Mouse (Mus musculus) adrenal gland, postnatal 4 days (tissue): ENCODE data around the gene Wdr53. TPM values are rescaled to one million over a fixed set of nuclear protein-coding genes. Genes with fewer than 3 reads are reported as not detected.
A peak's percentile ranks its signal among the peaks of the same experiment; 100 is the strongest.
"Not testable (repeated sequence)": the region's sequence is repeated elsewhere in the genome, so short reads cannot be mapped to it uniquely, and the experiment has no call there.

Source experiments
- DNase-seq, 2 experiments: peaks; one replicate each; pipeline ENCODE4 v3.0.0; 2021 to 2022; ENCODE audit warnings: low spot score in 2 of 2, mixed read lengths in 2 of 2
- microRNA-seq: library from miRNA; unstranded; fragments of <30 nt; microRNA quantifications from one replicate; pipeline ENCODE4 v1.2.0, GENCODE M21; 2021
- total RNA-seq, 2 experiments: library from RNA; stranded (reverse); gene quantifications; 2 replicates each; pipeline ENCODE4 v1.2.3; 2021

The Wdr53 gene
- total RNA-seq, 2 experiments from 2014 or later, result 16.5 to 17.9 TPM

DNA sequence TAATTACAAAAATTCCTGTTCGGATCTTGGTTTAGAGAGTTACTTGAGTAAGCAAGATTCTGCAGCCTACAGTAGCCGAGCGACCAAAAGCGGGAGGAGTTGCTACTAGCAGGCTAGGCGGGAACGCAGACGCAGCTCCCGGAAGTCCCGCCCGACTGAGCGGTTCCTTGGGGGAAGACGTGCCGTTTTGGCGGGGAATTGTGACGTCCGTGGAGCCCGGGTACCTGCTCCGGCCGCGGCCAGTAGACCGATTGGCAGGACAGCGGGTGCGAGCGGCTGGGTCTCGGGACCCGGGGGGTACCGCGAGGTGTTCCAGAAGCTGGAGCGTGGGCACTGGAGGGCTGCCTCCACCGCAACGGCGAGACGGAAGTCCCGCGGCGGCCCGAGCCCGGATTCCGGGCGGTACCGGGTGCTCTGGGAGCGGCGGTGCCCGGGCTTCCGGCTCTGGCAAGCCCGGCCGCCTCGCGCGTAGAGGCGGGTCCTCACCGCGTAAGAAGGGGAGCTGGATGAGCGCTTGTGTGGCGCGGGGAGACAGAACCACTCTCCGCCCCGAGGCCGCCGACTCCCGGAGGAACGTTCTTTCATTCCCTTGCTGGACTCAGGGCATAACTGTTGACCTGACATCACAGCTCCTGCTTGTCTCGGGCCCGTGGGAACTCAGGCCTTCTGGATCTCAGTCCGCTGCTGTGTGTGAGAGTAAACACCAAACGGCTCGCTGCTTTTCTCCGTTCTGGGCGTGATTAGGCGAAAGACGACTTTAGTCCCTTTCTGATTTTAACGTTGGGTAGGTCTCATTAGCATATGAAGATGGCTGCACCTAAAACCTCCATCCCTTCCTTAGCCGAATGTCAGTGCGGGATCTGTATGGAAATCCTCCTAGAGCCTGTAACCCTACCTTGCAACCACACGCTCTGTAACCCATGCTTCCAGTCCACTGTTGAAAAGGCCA, 30.6 kb downstream of the Wdr53 start, which contains the start of gene Rnf168:
Gene Rnf168, plus strand, starts transcription at position 152 of the 949 bp plus-strand sequence.
- peak; percentile 73 to 85 for DNase-seq

DNA sequence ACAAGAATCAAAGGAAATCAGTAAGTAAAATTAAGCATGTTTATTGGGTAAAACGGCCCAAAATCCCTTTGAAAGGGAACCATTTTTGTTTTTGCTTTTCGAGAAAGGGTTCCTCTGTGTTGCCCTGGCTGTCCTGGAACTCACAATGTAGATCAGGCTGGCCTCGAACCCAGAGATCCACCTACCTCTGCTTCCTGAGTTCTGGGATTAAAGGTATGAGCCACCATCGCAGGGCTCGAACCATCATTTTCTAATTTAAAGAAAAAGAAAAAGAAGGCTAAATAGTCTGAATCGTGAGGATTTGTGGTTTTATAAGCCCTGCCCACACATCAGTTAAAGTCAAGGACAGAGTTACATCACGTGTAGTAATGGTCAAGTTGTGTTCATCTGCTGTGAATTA, 31.4 kb downstream of the Wdr53 start:
- no peak for DNase-seq

DNA sequence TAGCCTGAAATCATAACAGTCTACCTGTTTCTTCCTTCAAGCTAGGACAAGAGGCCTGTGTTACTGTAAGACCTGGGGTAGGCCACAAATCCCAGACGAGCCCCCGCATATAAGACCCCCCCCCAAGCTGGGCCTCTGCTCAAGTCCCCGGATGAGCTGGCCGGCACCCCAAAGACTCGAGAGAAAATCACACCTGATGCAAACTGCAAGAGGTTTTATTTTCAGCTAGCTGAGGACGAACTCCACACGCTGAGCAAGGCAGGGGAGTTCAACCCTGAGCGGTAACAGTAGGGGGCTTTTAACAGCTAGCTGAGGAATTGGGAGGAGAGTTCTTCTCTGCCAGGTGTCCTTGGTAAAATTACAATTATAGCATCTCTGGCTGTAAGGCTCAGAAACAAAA, 33.2 kb downstream of the Wdr53 start:
- no peak for DNase-seq

DNA sequence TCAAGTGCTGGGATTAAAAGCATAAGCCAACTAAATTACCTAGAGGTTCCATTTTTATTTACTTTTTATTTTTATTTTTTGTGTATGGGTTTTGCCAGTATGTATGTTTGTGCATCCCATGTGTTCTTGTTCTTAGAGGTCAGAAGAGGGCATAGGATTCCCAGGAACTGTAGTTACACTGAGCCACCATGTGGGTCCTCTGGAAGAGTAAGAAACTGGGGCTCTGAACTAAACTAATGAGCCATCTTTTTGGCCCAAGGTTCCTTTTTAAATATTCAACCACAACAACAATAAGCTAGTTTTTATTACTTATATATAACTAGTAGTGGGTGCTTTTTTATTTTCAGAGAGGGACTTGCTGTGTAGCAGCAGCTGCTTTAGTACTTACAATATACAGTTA, 35.6 kb downstream of the Wdr53 start:
- DNase-seq, result no peak

DNA sequence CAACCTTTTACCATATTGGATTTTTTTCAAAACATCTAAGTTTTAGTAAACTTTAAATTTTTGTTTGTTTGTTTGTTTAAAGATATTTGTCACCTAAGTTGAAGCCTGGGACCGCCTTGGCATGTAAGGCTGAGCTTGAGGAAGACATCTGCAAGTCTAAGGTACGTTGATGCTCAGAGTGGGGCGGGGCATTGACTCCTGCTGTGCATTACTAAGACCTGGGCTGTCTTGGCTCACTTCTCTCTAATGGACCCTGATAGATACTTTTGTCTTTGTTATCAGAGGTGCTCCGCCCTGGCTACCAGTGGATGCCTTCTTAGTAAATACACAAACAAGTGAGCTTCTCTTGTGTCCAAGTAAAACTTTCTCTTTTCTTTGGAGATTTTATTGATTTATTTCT, 44.8 kb downstream of the Wdr53 start:
- no peak for DNase-seq

DNA sequence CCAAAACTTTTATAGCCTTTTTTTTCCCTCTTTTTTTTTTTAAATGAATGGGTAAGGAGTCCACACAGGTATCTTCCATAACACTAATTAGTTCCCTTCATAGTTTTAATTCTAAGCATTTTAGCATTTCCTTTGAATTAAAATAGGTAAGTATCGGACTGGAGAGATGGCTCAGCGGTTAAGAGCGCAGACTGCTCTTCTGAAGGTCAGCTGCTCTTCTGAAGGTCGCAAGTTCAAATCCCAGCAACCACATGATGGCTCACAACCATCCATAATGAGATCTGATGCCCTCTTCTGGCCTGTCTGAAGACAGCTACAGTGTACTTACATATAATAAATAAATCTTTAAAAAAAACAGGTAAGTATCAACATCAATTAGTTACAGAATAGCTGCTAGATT, 52.6 kb downstream of the Wdr53 start:
- DNase-seq, result not testable (repeated sequence)

DNA sequence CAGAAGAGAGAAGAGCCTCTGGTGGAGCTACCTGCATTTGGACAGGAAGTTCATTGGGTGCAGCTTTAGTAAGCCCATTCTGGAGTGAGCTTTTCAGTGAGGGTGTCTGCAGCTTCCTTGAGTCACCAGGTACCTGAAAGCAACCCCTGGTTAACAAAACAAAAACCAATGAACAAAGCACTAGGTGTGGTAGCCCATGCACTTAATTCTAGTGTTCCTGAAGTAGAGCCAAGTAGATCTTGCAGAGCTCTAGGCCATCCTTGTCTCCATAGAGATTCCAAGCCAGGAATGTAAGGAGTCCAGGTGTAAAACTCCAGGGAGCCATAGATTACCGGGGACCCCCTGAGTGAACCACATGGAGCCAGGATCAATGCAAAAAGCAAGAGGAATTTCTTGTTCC, 56.0 kb downstream of the Wdr53 start:
- DNase-seq, result no peak

DNA sequence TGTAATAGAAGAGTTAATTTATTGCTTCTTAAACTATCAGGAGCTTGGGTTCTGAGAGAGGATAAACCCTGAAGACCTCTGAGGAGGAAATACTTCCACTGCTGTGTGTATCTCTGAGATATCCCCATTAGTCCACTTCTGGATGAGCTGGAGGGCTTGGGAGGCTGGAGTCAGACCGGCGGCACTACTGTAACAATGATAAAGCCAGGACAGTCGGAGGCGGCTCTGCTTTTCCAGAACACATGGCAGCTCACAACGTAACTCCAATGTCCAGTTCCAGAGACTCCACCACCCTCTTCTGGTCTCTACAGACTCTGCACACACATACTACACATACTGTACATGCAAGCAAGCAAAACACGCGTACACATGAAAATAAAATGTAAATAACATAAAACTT, 56.9 kb downstream of the Wdr53 start:
- no peak for DNase-seq

Small RNA genes within 50 kb of the gene (microRNA-seq; reads per million reads assigned to microRNA genes)
- not detected for gene Mir1946a

Other genes starting within 250 kb of the Wdr53 start
- 10 to 100 TPM; 27.3 to 27.4 TPM for gene Senp5, start 243.9 kb upstream of the Wdr53 start, total RNA-seq
- 10 to 100 TPM; 54.8 to 57.8 TPM for gene Pak2, start 167.9 kb upstream of the Wdr53 start, total RNA-seq
- gene Pigx, start 147.5 kb upstream of the Wdr53 start, total RNA-seq, result 10 to 100 TPM; 39.0 to 39.2 TPM
- gene Cep19, start 147.4 kb upstream of the Wdr53 start, total RNA-seq, result 10 to 100 TPM; 14.5 to 16.2 TPM
- 10 to 100 TPM; 12.3 to 13.7 TPM for gene Nrros, start 81.6 kb upstream of the Wdr53 start, total RNA-seq
- not detected for gene Bex6, start 67.4 kb upstream of the Wdr53 start, total RNA-seq
- 10 to 100 TPM; 26.9 to 27.3 TPM for gene Fbxo45, start 69 bp upstream of the Wdr53 start, total RNA-seq
- under 1 TPM; 0.20 to 0.23 TPM for gene Smco1, start 24.2 kb downstream of the Wdr53 start, total RNA-seq
- 10 to 100 TPM; 29.5 to 32.8 TPM for gene Rnf168, start 30.2 kb downstream of the Wdr53 start, total RNA-seq
- 10 to 100 TPM; 79.1 to 88.6 TPM for gene Ubxn7, start 85.0 kb downstream of the Wdr53 start, total RNA-seq
- gene Tm4sf19, start 153.3 kb downstream of the Wdr53 start, total RNA-seq, result not detected
- gene Tctex1d2, start 172.5 kb downstream of the Wdr53 start, total RNA-seq, result 1 to 10 TPM; 8.9 to 9.2 TPM
- 10 to 100 TPM; 66.0 to 70.6 TPM for gene Pcyt1a, start 183.7 kb downstream of the Wdr53 start, total RNA-seq
- gene Slc51a, start 240.7 kb downstream of the Wdr53 start, total RNA-seq, result 1 to 10 TPM in 1 of 2 experiments, not detected in 1; 1.4 TPM
- not detected for gene Zdhhc19, start 249.0 kb downstream of the Wdr53 start, total RNA-seq